Mouse (Mus musculus) megakaryocyte-erythroid progenitor cell, adult 5-6 weeks (primary cell): Measurements from ENCODE around the gene Ldb1. TPM values are rescaled to one million over a fixed set of nuclear protein-coding genes. Genes with fewer than 3 reads are reported as not detected.

Experiments
- ATAC-seq: replicated peaks from 2 replicates; pipeline ENCODE4 v1.8.0; 2016; ENCODE audit warnings: mild to moderate bottlenecking, inconsistent platforms; ENCODE audit not compliant: severe bottlenecking, poor library complexity, low FRiP score, low TSS enrichment
- total RNA-seq, 2 experiments: library from RNA; stranded (forward) in 1 of 2; stranded (reverse) in 1 of 2; fragments of 200-1000, 215-1000 nt in 1 of 2; fragments of >200 nt in 1 of 2; fragmentation: Nextera tagmentation in 1 of 2; gene quantifications; 2 replicates each; pipeline ENCODE4 v1.2.3; 2014 to 2017

Ldb1 gene
- total RNA-seq, 2 experiments from 2014 or later: 268 to 401 TPM

DNA sequence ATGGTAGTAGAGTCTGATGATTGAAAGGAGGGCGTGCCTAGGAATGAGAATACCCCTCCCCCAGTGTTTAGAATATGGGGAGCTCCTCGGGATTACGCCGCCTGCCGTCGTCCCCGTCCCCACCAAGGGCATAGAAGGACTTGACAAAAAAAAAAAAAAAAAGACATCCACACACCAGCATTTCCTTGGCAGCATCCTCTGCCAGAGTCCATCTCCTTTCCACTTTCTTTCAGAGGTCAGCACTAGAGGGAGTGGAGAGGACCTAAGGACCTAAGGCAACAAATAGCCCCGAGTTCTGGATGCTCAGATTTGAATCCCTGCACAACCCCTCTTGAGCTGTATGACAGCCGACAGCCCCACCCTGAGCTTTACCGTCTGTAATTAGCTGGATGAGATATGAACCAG is 1.6 kb upstream of the Ldb1 start:
- no peak; the same call in 1 of the 2 replicates for ATAC-seq

DNA sequence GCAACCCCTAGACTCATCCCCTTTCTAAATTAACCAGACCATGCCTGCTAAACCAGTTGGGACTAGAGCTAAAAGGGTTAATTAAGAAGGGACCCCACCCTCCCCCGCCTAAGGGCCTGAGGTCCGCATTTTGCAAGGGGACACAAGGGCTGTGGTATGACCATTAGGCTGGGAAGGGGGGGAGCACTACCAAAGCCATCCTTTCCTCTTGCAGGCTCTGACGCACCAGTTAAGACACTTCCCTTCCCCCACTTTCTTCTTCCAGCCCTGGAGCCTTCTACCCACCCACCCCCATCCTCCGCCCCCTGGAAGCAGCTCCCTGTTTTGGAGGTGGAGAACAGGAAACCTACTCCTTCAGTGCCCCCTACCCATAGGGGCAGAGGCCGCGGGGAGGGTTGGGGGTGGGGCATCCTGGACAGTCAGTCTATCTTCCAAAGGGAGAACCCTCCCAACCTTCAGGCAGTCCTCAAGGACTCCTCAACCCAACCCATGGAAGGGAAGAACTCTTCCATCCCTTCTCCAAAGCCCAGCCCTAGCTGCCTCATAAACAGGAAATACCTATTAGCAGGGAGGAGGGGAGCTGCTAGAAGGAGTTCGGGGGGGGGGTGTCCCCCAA is 790 bp upstream of the Ldb1 start:
- ATAC-seq: no peak

DNA sequence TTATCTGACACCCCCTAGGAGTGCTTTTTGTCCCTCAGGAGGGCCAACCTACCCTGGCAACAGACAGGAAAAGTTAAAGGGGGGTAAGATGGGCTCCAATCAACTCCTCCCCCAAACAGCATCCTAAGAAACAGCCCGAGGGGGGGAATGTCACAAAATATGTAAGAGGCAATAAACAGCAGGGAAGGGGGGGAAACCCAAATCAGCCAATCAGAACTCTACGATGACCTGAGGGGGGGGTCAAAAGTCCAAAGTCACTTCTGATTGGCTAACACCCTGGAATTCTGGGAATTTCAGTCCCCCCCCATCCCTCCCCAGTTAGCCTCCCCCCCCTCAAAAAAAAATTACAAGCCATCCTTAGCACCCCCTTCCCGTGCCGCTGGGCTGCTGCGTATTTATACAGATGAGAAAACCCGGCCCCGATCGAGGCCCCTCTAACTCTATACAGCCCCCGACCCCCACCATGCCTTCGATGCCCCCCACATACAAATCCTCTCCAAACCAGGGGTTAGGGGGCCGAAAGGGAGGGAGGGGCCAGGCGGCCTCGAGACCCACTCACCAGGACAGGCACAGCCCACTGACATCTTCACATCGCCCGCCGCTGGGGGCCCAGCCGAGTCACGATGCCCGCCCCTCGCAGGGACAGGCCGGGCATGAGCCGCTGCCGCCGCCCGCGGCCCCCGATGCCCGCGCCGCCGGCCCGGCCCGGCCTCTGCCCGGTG is 582 bp downstream of the Ldb1 start, which contains the start of gene Pprc1:
TSS of gene Pprc1 (plus strand) at position 616 of the 722 bp plus-strand sequence.
- no peak for ATAC-seq

DNA sequence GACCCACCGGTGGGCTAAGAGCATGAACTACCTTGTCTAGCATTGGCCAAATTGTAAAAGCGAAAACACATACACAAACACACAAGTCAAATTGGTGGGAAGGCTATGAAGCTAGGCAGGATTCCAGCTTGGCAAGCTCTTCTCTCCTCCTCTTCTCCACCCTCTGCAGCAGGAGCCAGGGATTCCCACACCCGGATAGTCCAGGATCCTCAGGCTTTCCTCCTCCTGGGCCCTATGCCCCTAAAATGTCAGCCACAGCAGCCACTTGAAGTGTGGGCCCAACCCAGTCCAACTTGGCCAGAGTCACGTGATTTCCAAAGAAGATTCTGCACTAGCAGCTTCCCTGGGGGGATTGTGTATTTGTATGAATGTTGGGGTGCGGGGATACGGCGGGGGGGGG is 1.6 kb downstream of the Ldb1 start:
- ATAC-seq: no peak

DNA sequence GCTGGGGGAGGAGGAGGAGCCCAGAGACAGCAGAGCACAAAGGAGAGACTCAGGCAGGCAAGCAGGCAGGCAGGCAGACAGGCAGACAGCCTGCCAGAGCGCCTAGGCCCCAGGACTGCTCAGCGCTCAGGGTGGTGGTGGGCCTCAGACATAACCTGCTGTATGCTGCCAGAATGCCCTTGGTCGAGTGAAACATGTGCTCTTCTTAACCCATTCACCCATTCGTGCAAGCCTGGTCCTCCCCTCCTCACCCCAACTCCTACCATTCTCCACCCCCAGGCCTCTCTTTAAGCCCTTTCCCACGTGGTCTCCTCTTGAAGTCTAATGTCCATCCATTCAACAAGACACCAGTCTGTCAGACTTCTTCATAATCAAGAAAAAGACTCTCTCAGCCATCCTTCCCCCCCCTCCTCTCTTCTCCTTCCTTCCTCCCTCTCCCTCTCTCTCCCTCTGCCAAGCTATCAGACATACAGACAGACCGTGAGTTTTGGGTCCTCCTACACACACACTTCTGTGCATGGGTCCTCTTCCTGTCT is 2.5 kb downstream of the Ldb1 start:
- no peak for ATAC-seq

DNA sequence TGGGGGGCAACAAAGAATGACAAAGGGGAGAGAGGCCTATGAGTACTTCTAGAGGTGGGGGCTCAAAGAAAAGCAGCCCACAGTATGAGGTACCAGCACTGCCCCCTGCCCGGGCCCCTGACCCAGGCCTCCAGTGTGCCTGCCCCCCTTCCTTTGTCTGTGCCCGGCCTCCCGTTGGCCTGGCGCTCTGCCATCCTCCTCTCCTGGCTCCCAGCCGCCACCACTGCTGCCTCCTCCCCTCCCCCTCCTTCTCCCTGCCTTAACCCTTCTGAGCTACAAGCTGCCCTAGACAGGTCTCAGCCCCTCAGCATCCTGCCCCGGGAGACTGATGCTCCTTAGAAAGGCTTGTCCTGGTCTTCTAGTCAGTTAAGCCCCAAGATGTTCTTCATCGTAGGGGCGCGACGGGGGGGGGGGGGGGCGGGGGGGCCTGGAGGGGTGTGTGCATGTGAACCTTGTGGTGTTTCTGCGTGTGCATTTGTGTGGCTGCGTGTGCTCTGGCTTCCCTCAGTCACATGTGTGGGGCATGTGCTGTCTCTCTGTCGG is 3.0 kb downstream of the Ldb1 start:
- ATAC-seq: peak; percentile 19

DNA sequence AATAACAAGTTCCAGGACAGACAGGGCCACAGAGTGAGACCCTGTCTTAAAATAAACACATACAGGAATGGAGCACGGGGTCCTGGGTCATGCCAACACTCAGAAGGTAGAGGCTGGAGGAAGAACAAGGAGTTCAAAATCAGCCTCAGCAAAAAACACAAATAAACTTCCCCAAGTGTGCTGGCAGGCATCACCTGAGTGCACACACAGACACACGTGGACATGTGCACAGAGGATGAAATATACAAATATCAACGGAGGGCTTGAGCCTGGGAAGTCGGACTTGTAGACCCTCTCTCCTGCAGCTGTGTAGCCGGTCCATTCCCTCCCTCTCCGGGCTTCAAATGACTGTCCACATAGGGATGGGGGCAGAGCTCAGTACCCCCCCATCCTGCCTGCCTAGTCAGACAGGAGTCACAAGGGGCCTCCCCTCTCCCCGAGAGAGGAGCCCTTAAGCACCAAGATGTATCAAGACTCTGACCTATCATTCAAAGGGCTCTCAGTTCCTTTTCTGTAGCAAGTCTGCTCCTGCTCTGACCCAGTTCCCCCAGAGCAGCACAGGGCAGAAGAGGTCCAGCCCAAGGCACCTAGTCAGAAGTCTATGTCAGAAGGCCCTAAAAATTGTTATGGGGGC is 3.6 kb downstream of the Ldb1 start:
- ATAC-seq: no peak

DNA sequence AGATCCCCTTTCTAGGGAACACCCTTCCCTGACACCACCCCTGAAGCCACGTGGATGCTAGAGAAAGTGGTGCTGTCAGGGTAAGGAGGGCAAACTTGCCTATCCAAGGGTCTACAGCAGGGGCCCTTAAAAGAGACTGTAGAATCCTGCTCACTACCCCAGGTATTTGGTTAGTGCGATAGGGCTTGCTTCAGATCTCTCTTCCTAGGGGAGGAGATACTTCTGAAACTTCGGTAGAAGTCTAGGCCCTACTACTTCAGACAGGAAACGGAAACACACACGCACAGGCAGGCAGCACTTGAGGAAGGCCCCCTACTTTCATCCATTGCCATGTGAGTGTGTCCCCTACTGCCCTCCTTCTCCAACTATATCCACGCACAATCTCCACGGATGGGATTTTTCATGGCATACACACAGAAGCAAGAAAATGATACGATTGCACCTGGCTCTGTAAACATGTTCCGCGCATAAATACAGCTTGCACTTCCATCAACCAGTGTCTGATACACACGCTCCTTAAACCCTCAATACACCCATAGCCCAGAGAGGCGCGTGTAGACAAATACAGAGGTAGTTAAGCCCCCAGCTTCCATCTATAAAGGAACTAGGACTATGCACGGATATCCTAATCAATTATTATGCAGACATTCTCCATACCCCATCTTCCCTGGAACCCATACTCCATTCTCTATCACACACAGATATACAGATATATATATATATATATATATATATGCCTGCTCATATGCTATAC is 4.7 kb downstream of the Ldb1 start:
- ATAC-seq: no peak

DNA sequence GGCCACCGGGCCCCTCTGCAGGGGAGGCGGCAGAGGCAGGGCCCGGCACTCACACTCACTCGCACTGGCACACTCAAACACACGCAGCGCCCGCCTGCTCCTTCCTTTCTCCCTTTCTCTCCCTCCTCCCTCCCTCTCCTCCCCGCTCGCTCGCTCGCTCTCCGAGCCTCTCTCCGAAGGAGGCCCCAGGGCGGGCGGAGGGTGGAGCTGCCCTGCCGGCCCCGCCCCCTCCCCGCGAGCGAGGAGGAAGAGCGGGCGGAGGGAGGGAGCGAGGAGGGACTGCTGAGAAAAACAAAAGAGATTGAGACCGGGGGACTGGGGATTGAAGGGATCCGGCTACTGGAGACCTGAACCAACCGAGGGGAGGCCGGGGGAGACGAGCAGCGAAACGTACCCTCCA is 5.5 kb downstream of the Ldb1 start:
- peak; percentile 63 for ATAC-seq

DNA sequence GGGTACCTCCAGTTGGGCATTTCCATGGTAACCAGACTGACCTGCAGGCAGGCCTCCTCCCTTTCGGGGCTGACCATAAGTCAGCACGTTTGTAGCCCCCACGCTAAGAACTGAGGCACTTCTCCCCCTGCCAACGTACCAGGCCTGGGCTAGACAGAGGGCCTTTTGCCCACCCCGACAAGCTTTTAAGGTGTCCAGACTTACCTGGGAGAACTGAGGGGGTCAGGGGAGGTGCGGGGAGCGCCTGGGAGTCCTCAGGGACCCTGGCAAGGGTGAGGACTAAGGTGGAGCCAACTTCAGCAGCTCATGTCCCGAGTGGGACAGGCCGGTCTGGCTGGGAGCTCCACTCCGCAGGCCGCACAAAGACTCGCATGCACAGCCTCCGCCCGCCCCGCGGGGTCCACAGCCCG is 6.2 kb downstream of the Ldb1 start:
- no peak for ATAC-seq

DNA sequence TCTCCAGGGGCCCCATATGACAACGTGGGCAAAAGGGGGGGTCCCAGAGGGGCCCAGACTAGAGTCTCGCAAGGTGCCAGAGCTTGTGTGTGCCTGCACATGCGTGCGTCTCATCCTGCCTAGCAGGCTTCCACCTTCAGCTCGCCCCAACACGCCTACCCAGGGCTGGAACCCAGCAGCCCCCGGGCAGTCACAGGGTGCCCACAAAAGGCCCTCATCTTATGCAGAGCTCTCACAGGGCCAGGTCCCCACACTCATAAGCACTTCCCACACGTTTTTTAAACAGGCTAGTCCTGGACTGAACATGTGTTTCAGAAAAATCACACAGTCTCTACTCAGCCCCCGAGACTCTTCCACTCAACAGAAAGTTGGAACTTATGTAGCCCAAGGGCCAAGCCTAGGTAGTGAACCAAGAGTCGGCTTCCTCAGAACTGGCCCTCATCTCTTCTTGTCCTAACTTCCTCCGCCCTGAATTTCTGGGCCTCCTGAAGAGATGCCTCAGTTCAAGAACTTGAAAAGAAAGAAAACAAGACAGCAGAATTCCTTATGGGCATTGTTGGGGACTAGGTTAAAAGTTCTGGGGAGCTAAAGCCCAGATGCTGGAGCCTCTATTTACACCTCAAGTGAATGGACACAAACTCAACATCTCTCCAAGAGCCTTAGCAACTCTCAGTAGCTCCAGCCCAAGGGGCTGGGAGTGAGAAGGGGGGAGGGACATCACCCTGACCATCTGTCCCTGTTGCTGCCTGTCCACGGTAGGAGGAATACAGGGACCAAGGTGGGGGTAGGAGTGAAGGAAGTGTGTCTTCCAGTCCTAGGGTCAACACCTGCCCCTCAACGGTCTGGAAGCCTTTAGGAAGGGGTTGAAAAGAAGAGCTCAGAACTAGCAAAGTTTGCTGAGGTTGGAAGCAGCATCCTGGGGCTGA is 6.8 kb downstream of the Ldb1 start:
- ATAC-seq: no peak

DNA sequence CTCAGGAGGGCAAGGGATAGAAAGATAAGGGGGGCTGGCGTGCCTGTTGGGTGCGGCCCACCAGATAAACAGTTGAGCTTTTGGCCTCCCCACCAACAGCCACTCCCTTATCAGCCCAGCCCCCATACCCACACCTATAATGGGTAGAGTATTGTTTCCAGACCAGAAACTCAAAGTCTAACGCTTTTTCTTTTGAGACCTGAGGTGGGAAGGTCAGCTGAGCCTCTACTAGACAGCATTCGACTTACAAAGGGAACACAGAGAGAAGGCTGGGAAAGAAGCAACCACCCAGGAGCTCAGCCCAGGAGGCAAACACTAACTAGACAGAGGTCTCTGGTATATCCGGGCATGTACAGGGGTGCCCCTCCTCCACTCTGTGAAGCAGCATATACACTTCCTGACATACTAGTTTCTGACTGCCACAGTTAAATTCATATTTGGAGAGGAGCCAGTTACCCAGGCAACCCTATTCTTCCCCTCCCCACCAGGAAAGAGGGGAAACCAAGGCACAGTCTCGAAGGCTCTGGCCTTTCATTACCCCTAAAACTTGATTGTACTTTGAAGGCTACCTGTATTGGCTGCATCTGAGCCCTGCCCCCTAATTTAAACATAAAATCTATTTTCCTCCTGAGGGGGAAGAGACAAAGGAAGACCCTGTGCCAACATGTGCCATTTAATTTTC is 7.6 kb downstream of the Ldb1 start:
- peak; percentile 57 for ATAC-seq

DNA sequence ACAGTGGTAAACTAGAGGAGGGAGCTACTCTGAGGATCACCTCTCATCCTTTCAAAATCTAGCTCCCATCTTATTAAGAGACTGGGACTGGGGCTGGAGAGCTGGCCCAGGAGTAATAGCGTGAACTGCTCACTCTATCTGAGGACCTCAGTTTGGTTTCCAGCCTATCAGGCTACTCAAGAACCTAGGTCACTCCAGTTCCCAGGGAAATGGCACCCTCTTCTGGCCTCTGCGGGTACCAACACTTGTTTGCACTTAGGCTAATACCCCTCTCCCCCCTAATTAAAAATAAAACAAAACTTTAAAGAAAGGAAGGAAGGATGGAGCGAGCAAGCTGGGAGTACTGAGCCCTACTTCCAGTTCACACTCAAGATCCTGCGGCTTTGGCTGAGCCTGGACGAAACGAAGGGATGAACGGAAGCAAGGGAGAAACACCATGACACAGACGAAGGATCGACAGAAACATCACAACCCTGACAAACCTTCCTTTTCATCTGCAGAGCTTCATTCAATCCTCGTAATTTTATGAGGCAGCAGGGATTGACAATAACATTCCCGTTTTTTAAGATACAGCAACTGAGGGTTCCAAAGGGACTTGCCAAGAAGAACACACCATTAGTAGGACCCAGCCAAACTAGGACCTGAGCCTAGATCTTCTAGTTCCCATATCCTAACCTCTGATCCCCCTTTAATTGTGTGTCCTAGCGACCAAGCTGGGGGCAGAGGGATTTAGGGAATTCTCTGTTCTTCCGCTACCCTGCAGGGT is 8.4 kb downstream of the Ldb1 start:
- ATAC-seq: 0 out of 2 replicates have a peak, but pooled peaks have one; percentile 29

DNA sequence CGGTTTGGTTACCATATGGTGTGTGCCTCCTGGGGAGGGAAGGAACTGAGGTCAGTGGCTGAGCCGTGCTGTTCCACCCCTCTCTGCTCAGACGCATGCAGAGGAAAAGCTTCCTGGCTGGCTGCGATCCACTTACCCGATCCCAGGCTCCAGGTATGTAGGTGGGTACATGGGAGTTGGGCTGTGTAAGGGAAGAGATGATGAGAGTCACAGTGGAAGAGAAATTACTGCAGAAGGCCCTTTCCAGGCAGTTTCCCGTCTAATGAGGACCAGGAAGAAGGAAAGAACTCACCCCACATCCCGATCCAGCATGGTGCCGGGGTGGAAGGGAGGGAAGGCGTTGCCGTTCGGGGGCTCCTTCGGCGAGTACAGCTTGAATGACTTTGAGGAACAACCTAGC is 9.0 kb downstream of the Ldb1 start:
- ATAC-seq: no peak

DNA sequence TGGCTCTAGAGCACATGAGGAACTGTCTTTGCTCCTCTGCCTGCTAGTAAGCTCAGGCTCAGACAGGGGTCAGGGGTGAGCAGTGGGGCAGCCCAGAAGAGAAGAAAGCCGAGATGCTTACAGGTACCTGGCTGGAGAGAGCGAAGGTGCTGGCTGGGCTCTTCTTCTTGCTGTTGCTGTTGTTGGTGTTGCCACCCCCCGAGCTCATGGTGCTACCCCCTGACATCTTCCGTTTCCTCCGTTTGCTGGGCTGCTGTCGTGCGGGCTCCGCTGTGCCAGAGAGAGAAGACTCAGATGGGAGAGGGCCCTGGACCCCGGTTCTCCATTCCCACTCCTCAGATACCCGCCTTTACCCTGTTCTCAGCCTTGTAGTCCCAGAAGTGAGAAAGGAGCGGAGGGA is 11.1 kb downstream of the Ldb1 start:
- ATAC-seq: no peak

DNA sequence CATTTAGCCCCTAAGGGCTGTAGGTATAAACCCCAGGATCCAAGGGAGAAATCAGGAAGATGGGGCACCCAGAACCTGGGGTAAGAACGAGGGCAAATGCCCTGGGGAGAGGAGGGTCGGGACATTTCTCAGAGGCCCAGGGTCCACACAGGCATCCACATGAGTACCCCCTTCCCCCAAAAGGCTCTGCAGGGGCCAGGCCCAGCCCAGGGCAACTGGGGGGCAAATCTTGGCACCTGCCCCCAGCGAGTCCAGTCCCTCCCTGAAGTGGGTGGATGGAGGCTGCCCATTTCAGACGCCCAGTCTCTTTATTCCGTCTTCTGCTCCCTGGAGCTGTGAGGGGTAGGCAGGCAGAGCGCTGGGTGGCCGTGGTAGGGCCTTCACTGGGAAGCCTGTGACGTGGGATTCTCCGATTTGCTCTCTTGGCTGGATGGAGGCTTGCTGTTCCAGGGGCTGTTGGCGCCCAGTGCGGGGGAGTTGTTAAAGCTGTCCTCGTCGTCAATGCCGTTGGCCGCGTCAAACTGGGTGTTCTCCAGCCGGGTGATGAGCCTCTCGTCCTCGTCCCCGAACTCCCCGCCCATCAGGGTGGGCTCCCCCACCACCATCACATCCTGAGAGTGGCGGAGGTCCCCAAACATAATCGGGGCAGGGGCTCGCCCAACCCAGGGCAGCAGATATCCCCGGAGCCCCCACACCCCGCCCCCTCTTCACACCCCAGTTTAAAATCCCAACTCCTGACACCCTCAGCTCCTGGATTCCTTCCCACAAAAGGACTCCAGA is 12.1 kb downstream of the Ldb1 start:
- no peak for ATAC-seq
